Mouse (Mus musculus): Measurements from ENCODE around the gene Fggy. TPM values are rescaled to one million over a fixed set of nuclear protein-coding genes. Genes with fewer than 3 reads are reported as not detected.

The Fggy gene
- polyA plus RNA-seq, 1 experiment from 2014 or later, result 5.6 TPM

- Histone ChIP-seq H3K4me1 (replicated peaks; ENCODE audit: control insufficient read depth, insufficient read depth, low read length) (0 out of 2 replicates have a peak, but pooled peaks cover 3% of the 10 kb centered on the region), H3K4me3 (replicated peaks; ENCODE audit: low read length) (no peak overlapping the region), H3K9me3 (ENCODE audit: control insufficient read depth, low read length) (no peaks in the 10 kb centered on the region), H3K36me3 (ENCODE audit: control insufficient read depth, insufficient read depth) (no peaks in the 10 kb centered on the region), H3K4me2 (ENCODE audit: low read length) (no peak overlapping the region), H3K9ac (replicated peaks; ENCODE audit: low read depth, low read length) (no peak overlapping the region), H3K27me3 (replicated peaks; ENCODE audit: control insufficient read depth, insufficient read depth, low read length) (no peaks in the 10 kb centered on the region), H3K27ac (ENCODE audit: low read length) (no peak overlapping the region)
- ATAC-seq, result no peak
- WGBS, result 92% methylated on average over 4 of the region's 4 CpGs
These were observed 15.1 kb upstream of the Fggy start for GRCm38 (mm10) chr4:95542039-95542790.

- ATAC-seq, result no peak
- Histone ChIP-seq H3K36me3 (ENCODE audit: control insufficient read depth, insufficient read depth) (no peaks in the 10 kb centered on the region), H3K9ac (replicated peaks; ENCODE audit: low read depth, low read length) (no peak overlapping the region), H3K27me3 (replicated peaks; ENCODE audit: control insufficient read depth, insufficient read depth, low read length) (no peaks in the 10 kb centered on the region), H3K9me3 (ENCODE audit: control insufficient read depth, low read length) (no peaks in the 10 kb centered on the region), H3K4me2 (ENCODE audit: low read length) (no peak overlapping the region), H3K4me3 (replicated peaks; ENCODE audit: low read length) (no peak overlapping the region), H3K4me1 (replicated peaks; ENCODE audit: control insufficient read depth, insufficient read depth, low read length) (0 out of 2 replicates have a peak, but pooled peaks cover 3% of the 10 kb centered on the region), H3K27ac (ENCODE audit: low read length) (no peak overlapping the region)
- 92% methylated on average over 4 of the region's 4 CpGs for WGBS
These were observed 13.8 kb upstream of the Fggy start for GRCm38 (mm10) chr4:95543529-95543928.

GRCm38 (mm10) chr4:95556663-95557332 lies 509 bp upstream of the Fggy start:
- Histone ChIP-seq H3K27me3 (replicated peaks; ENCODE audit: control insufficient read depth, insufficient read depth, low read length) (no peaks in the 10 kb centered on the region), H3K27ac (ENCODE audit: low read length) (peak overlapping the region; percentile 42; the same call in 1 of the 2 replicates), H3K4me3 (replicated peaks; ENCODE audit: low read length) (peak overlapping the region; percentile 47), H3K36me3 (ENCODE audit: control insufficient read depth, insufficient read depth) (no peaks in the 10 kb centered on the region), H3K9me3 (ENCODE audit: control insufficient read depth, low read length) (no peaks in the 10 kb centered on the region), H3K4me1 (replicated peaks; ENCODE audit: control insufficient read depth, insufficient read depth, low read length) (peaks cover 18% of the 10 kb centered on the region), H3K9ac (replicated peaks; ENCODE audit: low read depth, low read length) (peak overlapping the region; percentile 63), H3K4me2 (ENCODE audit: low read length) (peak overlapping the region; percentile 58)
- no peak for ATAC-seq
- 46% methylated on average over 16 of the region's 16 CpGs for WGBS

GRCm38 (mm10) chr4:95558271-95558888 lies 1.1 kb downstream of the Fggy start:
- no peak overlapping the region for H3K4me3 ChIP-seq (replicated peaks; ENCODE audit: low read length)
- no peak overlapping the region for H3K4me2 ChIP-seq (ENCODE audit: low read length)
- no peak overlapping the region for H3K9ac ChIP-seq (replicated peaks; ENCODE audit: low read depth, low read length)
- no peaks in the 10 kb centered on the region for H3K36me3 ChIP-seq (ENCODE audit: control insufficient read depth, insufficient read depth)
- whole genome bisulfite sequencing, result 21% methylated on average over 4 of the region's 4 CpGs
- peaks cover 18% of the 10 kb centered on the region for H3K4me1 ChIP-seq (replicated peaks; ENCODE audit: control insufficient read depth, insufficient read depth, low read length)
- no peaks in the 10 kb centered on the region for H3K27me3 ChIP-seq (replicated peaks; ENCODE audit: control insufficient read depth, insufficient read depth, low read length)
- H3K27ac ChIP-seq (ENCODE audit: low read length), result peak overlapping the region; percentile 76; the same call in 1 of the 2 replicates
- no peaks in the 10 kb centered on the region for H3K9me3 ChIP-seq (ENCODE audit: control insufficient read depth, low read length)
- ATAC-seq, result no peak

- Histone ChIP-seq H3K27me3 (replicated peaks; ENCODE audit: control insufficient read depth, insufficient read depth, low read length) (no peaks in the 10 kb centered on the region), H3K4me1 (replicated peaks; ENCODE audit: control insufficient read depth, insufficient read depth, low read length) (no peaks in the 10 kb centered on the region), H3K9ac (replicated peaks; ENCODE audit: low read depth, low read length) (no peak overlapping the region), H3K4me3 (replicated peaks; ENCODE audit: low read length) (no peak overlapping the region), H3K36me3 (ENCODE audit: control insufficient read depth, insufficient read depth) (no peaks in the 10 kb centered on the region), H3K9me3 (ENCODE audit: control insufficient read depth, low read length) (peaks cover 2% of the 10 kb centered on the region; the same call in 1 of the 2 replicates), H3K27ac (ENCODE audit: low read length) (no peak overlapping the region), H3K4me2 (ENCODE audit: low read length) (no peak overlapping the region)
- no peak for ATAC-seq
- WGBS, result 87% methylated on average over 3 of the region's 3 CpGs
These were observed 14.3 kb downstream of the Fggy start for GRCm38 (mm10) chr4:95571621-95572020.

GRCm38 (mm10) chr4:95573704-95574103 lies 16.4 kb downstream of the Fggy start:
- H3K4me3 ChIP-seq (replicated peaks; ENCODE audit: low read length), result no peak overlapping the region
- no peak for ATAC-seq
- no peak overlapping the region for H3K4me2 ChIP-seq (ENCODE audit: low read length)
- no peak overlapping the region for H3K27ac ChIP-seq (ENCODE audit: low read length)
- H3K36me3 ChIP-seq (ENCODE audit: control insufficient read depth, insufficient read depth), result no peaks in the 10 kb centered on the region
- no peaks in the 10 kb centered on the region for H3K27me3 ChIP-seq (replicated peaks; ENCODE audit: control insufficient read depth, insufficient read depth, low read length)
- peaks cover 2% of the 10 kb centered on the region; the same call in 1 of the 2 replicates for H3K9me3 ChIP-seq (ENCODE audit: control insufficient read depth, low read length)
- no peaks in the 10 kb centered on the region for H3K4me1 ChIP-seq (replicated peaks; ENCODE audit: control insufficient read depth, insufficient read depth, low read length)
- H3K9ac ChIP-seq (replicated peaks; ENCODE audit: low read depth, low read length), result no peak overlapping the region

GRCm38 (mm10) chr4:95575411-95575911 lies 18.2 kb downstream of the Fggy start:
- Histone ChIP-seq H3K4me1 (replicated peaks; ENCODE audit: control insufficient read depth, insufficient read depth, low read length) (no peaks in the 10 kb centered on the region), H3K27ac (ENCODE audit: low read length) (no peak overlapping the region), H3K27me3 (replicated peaks; ENCODE audit: control insufficient read depth, insufficient read depth, low read length) (no peaks in the 10 kb centered on the region), H3K36me3 (ENCODE audit: control insufficient read depth, insufficient read depth) (no peaks in the 10 kb centered on the region), H3K9ac (replicated peaks; ENCODE audit: low read depth, low read length) (no peak overlapping the region), H3K4me3 (replicated peaks; ENCODE audit: low read length) (no peak overlapping the region), H3K4me2 (ENCODE audit: low read length) (no peak overlapping the region), H3K9me3 (ENCODE audit: control insufficient read depth, low read length) (peaks cover 2% of the 10 kb centered on the region; the same call in 1 of the 2 replicates)
- no peak for ATAC-seq
- 40% methylated on average over 3 of the region's 3 CpGs for WGBS

GRCm38 (mm10) chr4:95579183-95579582 lies 21.9 kb downstream of the Fggy start:
- no peak overlapping the region for H3K4me2 ChIP-seq (ENCODE audit: low read length)
- 92% methylated on average over 5 of the region's 5 CpGs for WGBS
- no peak overlapping the region for H3K27ac ChIP-seq (ENCODE audit: low read length)
- H3K4me1 ChIP-seq (replicated peaks; ENCODE audit: control insufficient read depth, insufficient read depth, low read length), result no peaks in the 10 kb centered on the region
- no peaks in the 10 kb centered on the region for H3K36me3 ChIP-seq (ENCODE audit: control insufficient read depth, insufficient read depth)
- no peak overlapping the region for H3K9ac ChIP-seq (replicated peaks; ENCODE audit: low read depth, low read length)
- no peak overlapping the region for H3K4me3 ChIP-seq (replicated peaks; ENCODE audit: low read length)
- H3K27me3 ChIP-seq (replicated peaks; ENCODE audit: control insufficient read depth, insufficient read depth, low read length), result no peaks in the 10 kb centered on the region
- peaks cover 2% of the 10 kb centered on the region; the same call in 1 of the 2 replicates for H3K9me3 ChIP-seq (ENCODE audit: control insufficient read depth, low read length)
- no peak for ATAC-seq

GRCm38 (mm10) chr4:95584107-95584762 lies 26.9 kb downstream of the Fggy start:
- ATAC-seq, result no peak
- Histone ChIP-seq H3K27me3 (replicated peaks; ENCODE audit: control insufficient read depth, insufficient read depth, low read length) (no peaks in the 10 kb centered on the region), H3K4me3 (replicated peaks; ENCODE audit: low read length) (no peak overlapping the region), H3K9ac (replicated peaks; ENCODE audit: low read depth, low read length) (no peak overlapping the region), H3K9me3 (ENCODE audit: control insufficient read depth, low read length) (no peaks in the 10 kb centered on the region), H3K4me2 (ENCODE audit: low read length) (no peak overlapping the region), H3K36me3 (ENCODE audit: control insufficient read depth, insufficient read depth) (no peaks in the 10 kb centered on the region), H3K27ac (ENCODE audit: low read length) (no peak overlapping the region), H3K4me1 (replicated peaks; ENCODE audit: control insufficient read depth, insufficient read depth, low read length) (no peaks in the 10 kb centered on the region)
- 84% methylated on average over 4 of the region's 4 CpGs for WGBS
